Mouse (Mus musculus) cerebellum, adult (tissue): Measurements from ENCODE around the gene 4933427D14Rik.
A peak's percentile ranks its signal among the peaks of the same experiment; 100 is the strongest.

ENCODE experiments used
- ATAC-seq: cut with Nextera tagmentation; 2 replicates; pipeline ENCODE4 v1.9.2; 2017; ENCODE audit warnings: mild to moderate bottlenecking, moderate library complexity, mixed read lengths; ENCODE audit not compliant: insufficient number of reproducible peaks, low FRiP score, low TSS enrichment

Gene 4933427D14Rik

GRCm38 (mm10) chr11:72147910-72148309 lies 59.3 kb downstream of the 4933427D14Rik start:
- no peak for ATAC-seq

- no peak for ATAC-seq
Measured at GRCm38 (mm10) chr11:72145877-72146248, 61.4 kb downstream of the 4933427D14Rik start.

- peak; percentile 78; the same call in 1 of the 2 replicates for ATAC-seq
Measured at GRCm38 (mm10) chr11:72145182-72145876, 61.9 kb downstream of the 4933427D14Rik start.

- ATAC-seq, result no peak
Measured at GRCm38 (mm10) chr11:72142889-72143288, 64.4 kb downstream of the 4933427D14Rik start.

GRCm38 (mm10) chr11:72140198-72140597 lies 67.1 kb downstream of the 4933427D14Rik start:
- no peak for ATAC-seq

- no peak for ATAC-seq
Measured at GRCm38 (mm10) chr11:72136231-72136982, 70.9 kb downstream of the 4933427D14Rik start.

- ATAC-seq, result peak; percentile 17; the same call in 1 of the 2 replicates
Measured at GRCm38 (mm10) chr11:72135383-72136158, 71.7 kb downstream of the 4933427D14Rik start, which contains the start of gene Pitpnm3. Gene Pitpnm3, minus strand, starts transcription at chr11:72135778.

- no peak for ATAC-seq
Measured at GRCm38 (mm10) chr11:72134536-72135382, 72.5 kb downstream of the 4933427D14Rik start.

- ATAC-seq, result no peak
Measured at GRCm38 (mm10) chr11:72133075-72133474, 74.2 kb downstream of the 4933427D14Rik start.

GRCm38 (mm10) chr11:72132266-72132665 lies 75.0 kb downstream of the 4933427D14Rik start:
- ATAC-seq, result no peak

GRCm38 (mm10) chr11:72131697-72132096 lies 75.6 kb downstream of the 4933427D14Rik start:
- ATAC-seq, result no peak

GRCm38 (mm10) chr11:72130905-72131304 lies 76.4 kb downstream of the 4933427D14Rik start:
- no peak for ATAC-seq

- peak; percentile 9; the same call in 1 of the 2 replicates for ATAC-seq
Measured at GRCm38 (mm10) chr11:72130472-72130871, 76.8 kb downstream of the 4933427D14Rik start.

GRCm38 (mm10) chr11:72130021-72130420 lies 77.2 kb downstream of the 4933427D14Rik start:
- ATAC-seq, result peak; percentile 42; the same call in 1 of the 2 replicates

- ATAC-seq, result no peak
Measured at GRCm38 (mm10) chr11:72129032-72129894, 78.0 kb downstream of the 4933427D14Rik start.

- no peak for ATAC-seq
Measured at GRCm38 (mm10) chr11:72127450-72128189, 79.6 kb downstream of the 4933427D14Rik start.

- peak; percentile 68 for ATAC-seq
Measured at GRCm38 (mm10) chr11:72125781-72126180, 81.5 kb downstream of the 4933427D14Rik start.

GRCm38 (mm10) chr11:72123531-72123930 lies 83.7 kb downstream of the 4933427D14Rik start:
- ATAC-seq, result no peak
